Mouse (Mus musculus) forebrain, embryonic 10.5 days (tissue): ENCODE results near the gene Casp2. TPM values are rescaled to one million over a fixed set of nuclear protein-coding genes. Genes with fewer than 3 reads are reported as not detected.
A peak's percentile ranks its signal among the peaks of the same experiment; 100 is the strongest.

Experiments
- DNase-seq: peaks from one replicate; pipeline ENCODE4 v3.0.0-alpha.2; 2017; ENCODE audit warnings: low spot score; ENCODE audit errors: extremely low spot score
- H3K27ac ChIP-seq: fragments of 300-500 bp; sonication (generic); 2 replicates; pipeline ENCODE4 v1.5.1; 2016; ENCODE audit warnings: mild to moderate bottlenecking
- H3K27me3 ChIP-seq: fragments of 300-500 bp; sonication (generic); 2 replicates; pipeline ENCODE4 v1.6.1; 2016; ENCODE audit warnings: mild to moderate bottlenecking; ENCODE audit not compliant: poor library complexity, severe bottlenecking
- H3K36me3 ChIP-seq: fragments of 300-500 bp; sonication (generic); replicated peaks from 2 replicates; pipeline ENCODE4 v1.6.1; 2016; ENCODE audit warnings: mild to moderate bottlenecking, moderate library complexity
- H3K4me1 ChIP-seq: fragments of 300-500 bp; sonication (generic); 2 replicates; pipeline ENCODE4 v1.6.1; 2016
- H3K4me3 ChIP-seq: fragments of 300-500 bp; sonication (generic); 2 replicates; pipeline ENCODE4 v1.5.1; 2016; ENCODE audit warnings: mild to moderate bottlenecking, moderate library complexity
- H3K9me3 ChIP-seq: fragments of 300-500 bp; sonication (generic); 2 replicates; pipeline ENCODE4 v1.6.1; 2016; ENCODE audit warnings: mild to moderate bottlenecking, moderate library complexity
- WGBS: fragments of 180-500 bp; shearing (Covaris S2); methylation state at CpG from one replicate; pipeline ENCODE4 v1.1.7; 2016; 5-methylcytosine and 5-hydroxymethylcytosine counted together
- polyA plus RNA-seq: library from polyadenylated mRNA; unstranded; fragments of >200 nt; fragmentation: Nextera tagmentation; extraction: Ambion mirVana; gene quantifications from 2 replicates; pipeline ENCODE4 v1.2.1, GENCODE M21; 2016

Gene Casp2
- polyA plus RNA-seq = 80.3 and 83.9 TPM in 2 replicates

DNA sequence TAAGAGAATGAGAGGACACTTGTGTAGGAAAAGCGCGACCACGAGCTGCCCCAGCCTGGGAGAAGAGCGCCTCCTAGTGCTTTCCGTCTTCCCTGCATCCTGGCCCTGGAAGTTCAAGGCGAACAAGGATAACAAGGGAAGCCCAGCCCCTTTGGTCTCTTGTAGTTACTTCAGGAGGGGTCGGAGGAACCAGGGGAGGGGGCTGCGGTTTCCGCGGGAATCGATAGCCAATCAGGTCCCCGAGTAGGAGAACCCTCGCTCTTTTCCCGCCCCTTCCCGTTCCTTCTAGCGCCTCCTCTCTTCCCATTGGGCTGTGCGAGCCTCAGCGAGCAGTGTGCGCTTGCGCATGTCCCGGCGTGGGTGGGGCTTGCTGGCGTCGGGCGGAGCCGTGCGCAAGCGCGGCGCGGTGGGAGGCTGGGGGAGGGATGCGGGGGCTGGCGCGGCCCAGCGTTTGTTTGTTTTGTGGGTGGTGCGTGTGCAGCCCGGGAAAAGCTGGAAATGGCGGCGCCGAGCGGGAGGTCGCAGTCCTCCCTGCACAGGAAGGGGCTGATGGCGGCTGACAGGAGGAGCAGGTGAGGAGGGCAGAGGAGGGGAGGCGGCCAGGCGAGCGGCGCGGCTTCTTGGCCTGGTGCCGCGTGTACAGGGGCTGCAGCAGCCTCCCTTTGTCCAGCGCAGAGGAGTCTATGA lies at the start of gene Casp2:
TSS of gene Casp2 (plus strand) at position 360 of the 687 bp plus-strand sequence.
- peak within 1 kb of the TSS; percentile 85 for H3K4me3 ChIP-seq
- DNase-seq = peak; percentile 98
- 1% methylated on average over 51 of the region's 51 CpGs for WGBS
- H3K27me3 ChIP-seq = peaks cover 18% of the 10 kb centered on the region; the same call in 1 of the 2 replicates
- H3K4me1 ChIP-seq = peaks cover 31% of the 10 kb centered on the region
- peak within 1 kb of the TSS; percentile 98 for H3K27ac ChIP-seq
- peaks cover 27% of the 10 kb centered on the region for H3K36me3 ChIP-seq
- H3K9me3 ChIP-seq = no peaks in the 10 kb centered on the region

DNA sequence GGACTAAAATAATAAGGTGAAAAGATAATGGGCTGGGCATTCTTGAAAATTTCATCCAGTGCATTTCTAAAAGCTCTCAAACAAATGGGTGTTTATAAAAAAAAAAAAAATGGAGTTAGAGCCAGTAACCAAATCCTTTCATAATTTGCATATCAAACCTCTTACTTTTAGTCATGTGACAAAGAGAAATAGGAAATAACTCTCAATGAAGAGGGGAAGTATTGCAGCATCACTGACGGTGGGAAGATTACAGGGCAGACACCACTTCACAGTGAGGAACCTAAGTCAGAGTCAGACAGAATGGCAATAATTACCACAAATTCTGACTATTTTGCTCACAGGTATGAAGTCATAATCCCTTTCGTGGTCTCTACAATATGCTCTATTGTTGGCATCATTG lies 49.8 kb upstream of the Casp2 start, which contains the start of gene Tas2r144:
TSS of gene Tas2r144 (plus strand) at position 301 of the 400 bp plus-strand sequence.
- DNase-seq = no peak
- Histone ChIP-seq H3K4me3 (no peak within 1 kb of the TSS), H3K36me3 (no peaks in the 10 kb centered on the region), H3K9me3 (no peaks in the 10 kb centered on the region), H3K27me3 (no peaks in the 10 kb centered on the region), H3K27ac (no peak within 1 kb of the TSS), H3K4me1 (no peaks in the 10 kb centered on the region)
- WGBS = 89% methylated on average over 2 of the region's 2 CpGs

DNA sequence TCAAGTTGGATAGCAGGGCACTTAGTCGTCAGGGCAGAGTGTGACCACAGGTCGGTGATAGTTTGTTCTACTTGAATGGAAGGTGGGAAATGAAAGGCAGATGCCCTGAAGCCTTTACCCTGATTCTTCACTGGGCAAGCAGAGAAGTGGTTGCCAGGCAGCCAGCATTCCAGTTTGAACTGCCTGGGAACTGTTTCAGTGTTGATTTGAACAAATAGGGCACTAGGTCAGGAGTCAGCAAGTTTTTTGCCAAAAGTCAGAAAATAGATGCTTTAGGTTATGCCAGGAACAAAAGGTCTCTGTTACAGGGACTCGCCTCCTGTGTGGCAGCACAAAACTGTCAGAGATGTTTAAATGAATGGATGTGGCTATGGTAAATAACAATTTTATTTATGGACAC lies 42.5 kb upstream of the Casp2 start:
- Histone ChIP-seq H3K27ac (no peak overlapping the region), H3K9me3 (no peaks in the 10 kb centered on the region), H3K4me3 (no peak overlapping the region), H3K4me1 (no peaks in the 10 kb centered on the region), H3K36me3 (no peaks in the 10 kb centered on the region), H3K27me3 (no peaks in the 10 kb centered on the region)
- WGBS = 69% methylated on average over 3 of the region's 3 CpGs
- DNase-seq = no peak

DNA sequence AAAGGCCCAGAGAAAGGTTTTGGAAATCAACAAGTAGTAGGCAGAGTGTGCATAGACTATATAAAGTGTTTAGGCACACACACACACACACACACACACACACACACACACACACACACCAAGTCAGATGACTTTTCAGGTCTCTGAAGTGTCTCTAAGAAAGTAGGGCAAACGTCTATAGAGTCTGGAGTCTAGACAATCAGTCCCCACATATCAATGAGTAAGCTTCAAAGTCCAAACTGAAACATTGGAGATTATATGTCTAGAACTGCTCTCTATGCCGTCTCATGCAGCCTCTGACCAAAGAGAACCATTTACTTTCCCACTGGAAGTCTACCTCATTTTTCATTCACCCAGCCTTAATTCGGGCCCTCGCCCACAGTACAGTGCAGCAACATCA lies 39.7 kb upstream of the Casp2 start:
- Histone ChIP-seq H3K4me3 (no peak overlapping the region), H3K27ac (no peak overlapping the region), H3K27me3 (no peaks in the 10 kb centered on the region), H3K9me3 (no peaks in the 10 kb centered on the region), H3K36me3 (no peaks in the 10 kb centered on the region), H3K4me1 (no peaks in the 10 kb centered on the region)
- no peak for DNase-seq
- WGBS = 82% methylated on average over 4 of the region's 4 CpGs

DNA sequence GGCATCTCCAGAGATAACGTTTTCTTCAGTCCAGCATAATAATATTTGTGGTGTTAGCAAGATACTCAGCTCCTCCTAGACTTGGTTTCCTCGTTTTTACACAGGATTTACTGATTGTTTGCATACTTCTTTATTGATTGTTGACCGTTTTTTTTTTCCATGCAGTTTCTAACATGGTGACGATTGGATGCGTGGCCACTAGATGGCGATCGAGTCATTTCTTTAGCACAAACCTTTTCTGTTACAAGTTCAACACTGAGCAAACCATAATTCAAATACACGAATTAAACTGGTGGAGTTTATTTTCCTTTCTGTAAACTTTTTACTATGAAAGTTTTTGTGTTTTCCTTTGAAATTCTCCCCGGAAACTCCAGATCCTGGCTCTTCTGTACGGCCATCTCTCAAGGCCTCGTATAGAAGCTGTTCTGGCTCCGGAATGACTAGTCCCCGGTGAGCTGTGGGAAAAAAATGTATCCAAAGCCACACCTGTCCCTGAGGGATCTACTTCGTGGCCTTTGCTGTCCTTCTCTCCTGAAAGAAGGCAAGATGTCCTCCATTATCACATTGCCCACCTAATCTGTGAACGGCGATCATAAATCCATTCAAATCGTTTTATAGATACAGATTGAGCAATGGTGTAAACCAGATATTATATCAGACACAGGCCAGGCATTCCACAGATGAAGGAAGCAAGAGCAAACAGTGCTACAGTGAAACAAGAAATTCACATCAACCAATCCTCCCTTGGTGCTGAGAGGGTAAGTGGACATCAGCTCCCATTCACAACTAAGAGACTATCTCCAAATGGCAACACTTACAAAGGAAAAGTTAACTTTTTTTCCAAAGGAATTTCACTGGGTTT lies 37.3 kb upstream of the Casp2 start:
- Histone ChIP-seq H3K27ac (no peak overlapping the region), H3K9me3 (no peaks in the 10 kb centered on the region), H3K36me3 (no peaks in the 10 kb centered on the region), H3K4me1 (no peaks in the 10 kb centered on the region), H3K4me3 (no peak overlapping the region), H3K27me3 (no peaks in the 10 kb centered on the region)
- peak; percentile 49 for DNase-seq
- WGBS = 36% methylated on average over 17 of the region's 17 CpGs

DNA sequence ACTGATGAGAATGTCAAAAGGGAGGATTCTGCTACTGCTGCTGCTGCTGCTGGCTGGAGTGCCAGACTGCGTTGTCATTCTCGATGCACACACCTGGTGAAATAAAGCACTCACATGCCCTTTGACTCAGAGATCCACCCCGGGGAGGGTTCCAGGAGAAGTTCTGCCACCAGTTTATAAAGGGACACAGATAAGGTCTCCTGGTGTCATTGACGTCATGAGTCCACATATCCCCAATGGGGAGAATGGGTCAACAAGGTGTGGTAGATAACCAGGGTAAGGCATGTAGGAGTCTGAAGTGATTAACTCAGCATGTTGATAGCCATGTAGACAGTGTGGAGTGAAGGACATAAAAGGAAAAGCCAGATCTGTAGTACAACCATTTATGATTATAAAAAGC lies 35.2 kb upstream of the Casp2 start:
- Histone ChIP-seq H3K27me3 (no peaks in the 10 kb centered on the region), H3K36me3 (no peaks in the 10 kb centered on the region), H3K9me3 (no peaks in the 10 kb centered on the region), H3K4me3 (no peak overlapping the region), H3K4me1 (no peaks in the 10 kb centered on the region), H3K27ac (no peak overlapping the region)
- WGBS = 75% methylated on average over 4 of the region's 4 CpGs
- no peak for DNase-seq

DNA sequence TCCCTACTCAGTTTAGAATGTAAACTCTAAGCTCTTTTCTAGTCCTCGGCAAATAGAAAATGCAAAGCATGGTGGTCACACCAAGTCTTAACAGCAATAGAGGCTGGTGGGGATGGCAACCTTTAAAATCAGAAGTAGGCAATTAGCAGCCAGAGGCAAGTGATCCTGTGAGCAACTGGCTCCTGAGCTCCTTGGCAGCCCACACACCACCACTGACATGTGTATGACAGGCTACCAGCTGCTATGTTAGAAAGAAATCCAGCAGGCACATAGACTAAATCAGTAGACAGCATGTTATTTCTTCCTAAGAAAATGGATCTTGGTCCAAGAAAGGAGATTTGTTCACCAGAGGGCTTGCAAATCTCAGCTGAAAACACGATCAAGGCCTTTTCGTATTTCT lies 33.6 kb upstream of the Casp2 start:
- H3K9me3 ChIP-seq = no peaks in the 10 kb centered on the region
- no peak overlapping the region for H3K27ac ChIP-seq
- no peaks in the 10 kb centered on the region for H3K4me1 ChIP-seq
- WGBS = 89% methylated on average over 3 of the region's 3 CpGs
- H3K36me3 ChIP-seq = no peaks in the 10 kb centered on the region
- H3K4me3 ChIP-seq = no peak overlapping the region
- no peaks in the 10 kb centered on the region for H3K27me3 ChIP-seq
- DNase-seq = no peak

DNA sequence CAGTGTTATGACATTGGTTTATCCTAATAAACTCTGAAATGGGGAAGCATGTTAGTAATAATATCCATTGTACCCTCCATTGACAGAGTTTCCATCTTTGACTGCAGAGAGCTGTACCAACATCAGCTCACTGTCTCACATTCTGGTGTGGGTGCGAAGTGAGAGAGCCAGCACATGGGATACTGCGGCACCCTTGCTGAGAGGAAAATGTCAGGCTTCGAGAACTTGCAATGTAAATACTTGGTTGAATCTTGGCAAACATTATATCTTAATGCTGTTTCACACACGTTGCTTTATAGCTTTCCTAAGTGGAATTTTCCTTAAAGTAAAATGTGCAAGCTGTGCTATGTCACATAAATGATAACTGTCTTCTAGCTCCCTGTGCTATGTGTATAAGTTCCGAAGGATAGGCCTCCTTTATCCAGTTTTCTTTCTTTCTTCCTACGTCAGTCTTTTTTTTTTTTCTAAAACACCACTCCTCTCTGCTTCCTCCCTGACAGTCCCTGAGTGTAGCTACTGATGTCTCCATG lies 27.4 kb upstream of the Casp2 start:
- no peaks in the 10 kb centered on the region for H3K27me3 ChIP-seq
- no peak overlapping the region for H3K4me3 ChIP-seq
- WGBS = 78% methylated on average over 6 of the region's 6 CpGs
- no peaks in the 10 kb centered on the region for H3K4me1 ChIP-seq
- no peaks in the 10 kb centered on the region for H3K36me3 ChIP-seq
- no peak for DNase-seq
- H3K9me3 ChIP-seq = no peaks in the 10 kb centered on the region
- H3K27ac ChIP-seq = no peak overlapping the region

DNA sequence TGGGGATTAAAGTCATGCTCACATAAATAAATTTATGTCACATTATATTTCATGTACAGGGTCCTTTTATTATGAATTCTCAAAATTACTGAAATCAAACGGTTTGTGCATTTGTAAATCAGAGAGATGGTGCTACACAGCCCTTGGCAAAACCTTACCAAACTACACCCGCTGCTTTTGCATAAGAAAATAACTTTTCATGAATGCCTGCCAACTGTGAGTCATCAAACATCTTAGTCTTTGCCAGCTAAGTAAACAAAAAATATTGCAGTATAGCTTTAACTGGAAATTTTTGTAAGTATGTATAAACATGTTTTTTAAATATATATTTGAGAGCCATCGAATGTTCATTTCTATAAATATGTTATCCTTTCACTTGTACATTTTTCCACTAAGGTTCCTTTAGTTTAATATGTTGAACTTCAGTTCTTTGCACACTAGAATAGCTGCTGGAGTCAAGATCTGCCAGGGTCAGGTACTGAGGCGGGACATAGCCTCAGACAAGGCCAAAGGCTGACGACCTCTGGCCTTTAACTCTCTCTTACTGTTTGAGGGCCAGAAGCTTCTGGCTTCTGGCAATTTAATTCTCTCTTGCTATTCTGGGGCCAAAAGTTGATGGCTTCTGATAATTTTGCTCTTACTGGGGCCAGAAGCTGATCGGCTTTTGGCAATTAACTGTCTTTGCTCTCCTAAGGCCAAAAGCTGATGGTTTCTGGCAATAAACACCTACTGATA lies 23.3 kb upstream of the Casp2 start:
- H3K36me3 ChIP-seq = no peaks in the 10 kb centered on the region
- DNase-seq = no peak
- H3K4me1 ChIP-seq = peaks cover 11% of the 10 kb centered on the region
- 82% methylated on average over 6 of the region's 6 CpGs for WGBS
- no peak overlapping the region for H3K27ac ChIP-seq
- H3K4me3 ChIP-seq = no peak overlapping the region
- no peaks in the 10 kb centered on the region for H3K9me3 ChIP-seq
- H3K27me3 ChIP-seq = peaks cover 6% of the 10 kb centered on the region

DNA sequence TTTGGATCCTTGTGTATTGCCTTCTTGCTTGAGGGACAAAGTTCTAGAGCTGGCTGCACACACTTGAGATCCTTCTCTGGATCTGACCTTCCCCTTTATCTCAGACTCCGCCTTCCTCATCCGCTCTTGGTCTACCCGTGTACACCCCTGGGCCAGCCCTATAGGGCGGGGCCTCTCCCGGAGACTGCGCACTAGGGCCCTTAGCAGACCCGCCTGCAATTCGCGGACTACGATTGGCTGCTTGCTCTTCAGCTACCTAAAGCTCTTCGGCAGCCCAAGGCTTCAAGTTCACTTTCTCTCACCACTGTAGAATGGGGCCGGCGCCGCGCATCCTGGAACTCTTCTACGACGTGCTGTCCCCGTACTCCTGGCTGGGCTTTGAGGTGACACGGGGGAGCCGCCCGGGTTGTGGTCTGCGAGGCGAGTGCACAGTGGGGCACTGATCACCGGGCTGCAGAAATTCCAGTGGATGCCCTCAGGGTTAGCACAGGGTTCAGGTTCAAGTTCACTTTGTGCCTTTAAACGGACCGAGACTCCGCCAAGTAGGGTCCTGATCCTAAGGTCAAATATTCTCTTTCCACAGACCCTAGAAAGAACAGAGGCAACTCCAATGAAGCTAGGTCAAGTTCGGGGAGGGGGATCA lies 19.0 kb upstream of the Casp2 start, which contains the start of gene Gstk1:
TSS of gene Gstk1 (plus strand) at position 225 of the 643 bp plus-strand sequence.
- no peaks in the 10 kb centered on the region for H3K36me3 ChIP-seq
- H3K4me3 ChIP-seq = peak within 1 kb of the TSS; percentile 62
- 3% methylated on average over 28 of the region's 28 CpGs for WGBS
- H3K27ac ChIP-seq = peak within 1 kb of the TSS; percentile 76
- H3K9me3 ChIP-seq = no peaks in the 10 kb centered on the region
- peaks cover 22% of the 10 kb centered on the region for H3K27me3 ChIP-seq
- H3K4me1 ChIP-seq = peaks cover 13% of the 10 kb centered on the region
- DNase-seq = peak; percentile 79

DNA sequence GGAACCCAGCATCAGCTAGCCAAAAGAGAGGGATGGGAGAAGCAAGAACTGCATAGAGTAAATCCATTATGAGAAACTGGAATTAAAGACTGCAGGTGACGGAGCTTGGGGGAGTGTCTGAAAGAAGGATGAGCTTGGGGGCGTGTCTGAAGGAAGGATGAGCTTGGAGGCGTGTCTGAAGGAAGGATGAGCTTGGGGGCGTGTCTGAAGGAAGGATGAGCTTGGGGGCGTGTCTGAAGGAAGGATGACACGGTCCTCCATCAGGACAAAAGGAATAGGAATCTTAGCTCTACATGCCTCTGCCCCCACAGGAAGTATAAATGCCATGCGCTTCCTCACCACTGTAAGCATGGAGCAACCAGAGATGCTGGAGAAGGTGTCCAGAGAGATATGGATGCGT lies 17.6 kb upstream of the Casp2 start:
- no peaks in the 10 kb centered on the region for H3K9me3 ChIP-seq
- no peak overlapping the region; the same call in 1 of the 2 replicates for H3K4me3 ChIP-seq

DNA sequence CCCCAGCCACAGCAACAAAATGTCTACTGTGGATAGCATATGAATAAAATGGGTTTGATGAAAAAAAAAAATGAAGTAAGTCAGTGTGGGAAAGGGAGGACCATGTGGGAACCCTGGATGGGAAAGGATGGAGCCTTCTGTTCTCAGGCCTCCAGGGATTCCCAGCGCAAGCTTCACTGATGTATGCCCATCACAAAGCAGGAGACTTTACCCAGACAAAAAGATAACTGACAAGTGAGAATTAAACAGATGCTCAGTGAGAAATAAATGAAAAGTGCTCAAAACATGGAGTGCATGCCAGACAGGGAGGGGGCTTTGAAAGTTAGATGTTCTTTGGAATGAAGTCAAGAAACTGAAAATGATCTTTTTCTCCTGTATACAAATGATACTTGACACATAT lies 16.8 kb upstream of the Casp2 start:
- 86% methylated on average over 1 of the region's 1 CpGs for WGBS
- Histone ChIP-seq H3K9me3 (no peaks in the 10 kb centered on the region), H3K27ac (no peak overlapping the region), H3K4me3 (no peak overlapping the region), H3K36me3 (no peaks in the 10 kb centered on the region), H3K27me3 (peaks cover 22% of the 10 kb centered on the region), H3K4me1 (peaks cover 13% of the 10 kb centered on the region)
- DNase-seq = no peak

More for the DNA sequence above, 17.6 kb upstream of the Casp2 start:
- H3K27ac ChIP-seq = no peak overlapping the region
- peaks cover 22% of the 10 kb centered on the region for H3K27me3 ChIP-seq
- peaks cover 13% of the 10 kb centered on the region for H3K4me1 ChIP-seq
- no peak for DNase-seq
- H3K36me3 ChIP-seq = no peaks in the 10 kb centered on the region
- WGBS = 4% methylated on average over 8 of the region's 8 CpGs
